Mouse (Mus musculus) spleen, postnatal 10 days (tissue): ENCODE measurements at regions not wholly inside any gene's neighbourhood (a gene's known extent, or its start where the extent isn't known, plus 50 kb on each side); places are given as distances from the start of the nearest gene placed in this dataset.
A peak's percentile ranks its signal among the peaks of the same experiment; 100 is the strongest.

Source experiments
- DNase-seq, 2 experiments: peaks; one replicate each; pipeline ENCODE4 v3.0.0; 2021 to 2022; ENCODE audit warnings: low spot score in 2 of 2

GRCm38 (mm10) chr15:52095629-52096190 lies 1789.0 kb upstream of the Gm7489 start:
- DNase-seq, result no peak

DNA sequence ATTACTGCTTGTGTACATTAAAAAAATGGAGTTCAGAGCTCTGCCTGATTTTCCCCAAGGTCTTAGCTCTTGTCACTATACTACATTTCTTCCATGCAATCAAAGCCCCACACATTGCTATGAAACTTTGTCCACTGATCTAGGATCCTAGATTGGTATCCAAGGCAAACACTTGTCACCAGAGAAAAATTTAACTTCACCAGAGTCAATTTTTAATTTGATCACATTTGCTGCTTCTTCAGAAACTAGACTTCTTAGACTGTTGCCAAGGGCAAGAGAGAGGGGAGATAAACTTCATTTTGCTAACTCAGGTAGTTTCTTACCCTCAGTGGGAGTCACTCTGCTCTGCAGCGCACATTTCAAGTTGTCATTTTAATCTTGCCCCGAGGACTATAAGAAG lies 1775.9 kb upstream of the Gm7489 start:
- DNase-seq, result no peak

DNA sequence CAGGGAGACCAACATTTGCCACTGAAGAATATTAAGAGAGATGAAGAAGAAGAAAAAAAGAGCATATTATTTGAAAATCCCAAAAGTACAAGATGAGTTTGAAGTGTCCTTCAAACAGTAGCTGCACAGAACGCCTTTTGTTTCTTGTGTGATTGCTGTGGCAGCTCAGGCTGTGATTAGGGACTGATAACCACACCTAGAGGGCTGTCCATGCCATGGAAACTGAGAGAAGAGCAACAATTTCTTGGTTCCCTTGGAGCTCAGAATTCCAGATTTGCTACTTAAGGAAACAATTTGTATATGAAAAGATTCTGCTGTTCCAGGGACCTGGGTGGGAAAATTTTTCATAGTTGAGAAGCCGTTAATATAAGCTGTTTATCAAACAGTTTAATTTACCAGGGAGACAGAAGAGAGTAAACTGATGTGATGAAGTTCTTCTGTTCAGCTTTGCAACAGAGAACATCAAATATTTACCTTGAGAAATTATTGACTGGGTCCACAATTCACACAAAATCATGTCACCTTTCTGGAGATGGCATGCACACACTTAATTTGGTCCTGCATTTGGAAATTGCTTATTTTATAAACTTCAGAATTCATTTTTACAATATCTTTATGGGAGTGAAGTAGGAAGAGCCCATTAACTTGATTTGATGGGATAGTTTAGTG lies 1770.2 kb upstream of the Gm7489 start:
- DNase-seq, result no peak

DNA sequence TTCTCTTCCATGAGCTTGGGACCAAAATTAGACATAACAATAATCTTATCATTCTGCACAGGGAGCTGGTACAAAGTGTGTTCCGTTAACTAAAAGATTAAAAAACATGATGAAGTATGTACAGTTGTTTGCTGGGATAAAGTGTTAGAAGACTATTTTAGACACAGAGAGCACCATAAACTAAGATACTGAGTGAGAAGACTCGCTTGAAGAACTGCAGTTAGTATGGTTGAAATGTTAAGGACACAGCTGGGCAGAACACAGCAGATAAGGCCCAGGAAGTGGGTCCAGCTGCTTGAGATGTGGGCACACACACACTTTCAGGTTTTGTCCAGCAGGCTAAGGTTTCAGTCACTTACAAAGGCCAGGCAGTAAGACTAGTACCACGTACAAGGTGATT lies 1748.0 kb upstream of the Gm7489 start:
- DNase-seq, result no peak

GRCm38 (mm10) chr15:52153421-52153820 lies 1731.3 kb upstream of the Gm7489 start:
- no peak for DNase-seq

DNA sequence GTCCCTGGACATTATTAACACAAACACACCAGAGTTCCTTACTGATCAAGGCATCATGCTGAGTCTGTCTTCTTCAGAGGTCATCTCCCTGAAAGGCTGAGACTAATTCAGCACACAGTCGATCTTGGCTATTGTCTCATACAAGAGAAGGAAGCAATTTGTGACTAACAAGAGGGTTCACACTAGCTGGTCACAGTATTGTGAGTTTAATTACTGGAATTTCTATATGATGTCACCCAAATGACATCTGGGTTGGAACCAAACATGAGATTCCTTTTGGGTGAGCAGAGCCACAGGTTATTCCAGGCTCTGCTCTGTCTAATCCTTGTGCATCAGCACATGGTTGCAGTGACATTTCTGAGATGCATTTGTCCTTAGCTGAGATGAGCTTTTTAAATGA lies 1728.9 kb upstream of the Gm7489 start:
- DNase-seq, result no peak

DNA sequence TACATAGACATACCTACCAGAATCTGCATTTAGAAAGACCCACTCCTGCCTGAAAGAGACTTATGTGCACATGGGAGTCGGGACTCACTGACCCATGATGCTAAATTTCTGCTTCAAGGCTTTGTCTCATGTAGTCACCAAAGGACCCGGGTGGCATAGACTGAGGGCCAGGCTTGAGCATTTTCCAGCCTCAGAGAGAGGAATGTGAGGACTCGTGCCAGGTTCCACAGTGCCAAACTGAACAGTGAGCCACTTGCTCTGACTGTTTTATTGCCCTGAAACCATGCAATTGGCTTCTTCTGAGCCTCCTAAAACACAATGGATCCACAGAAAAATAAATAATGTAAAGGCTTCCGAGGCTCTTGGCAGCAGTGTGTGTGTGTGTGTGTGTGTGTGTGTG lies 1727.9 kb upstream of the Gm7489 start:
- DNase-seq, result no peak

- peak in 1 of 2 experiments; percentile 65 for DNase-seq
These were observed 1724.3 kb upstream of the Gm7489 start for GRCm38 (mm10) chr15:52160181-52161088.

GRCm38 (mm10) chr15:52161089-52161442 lies 1723.6 kb upstream of the Gm7489 start:
- no peak for DNase-seq

DNA sequence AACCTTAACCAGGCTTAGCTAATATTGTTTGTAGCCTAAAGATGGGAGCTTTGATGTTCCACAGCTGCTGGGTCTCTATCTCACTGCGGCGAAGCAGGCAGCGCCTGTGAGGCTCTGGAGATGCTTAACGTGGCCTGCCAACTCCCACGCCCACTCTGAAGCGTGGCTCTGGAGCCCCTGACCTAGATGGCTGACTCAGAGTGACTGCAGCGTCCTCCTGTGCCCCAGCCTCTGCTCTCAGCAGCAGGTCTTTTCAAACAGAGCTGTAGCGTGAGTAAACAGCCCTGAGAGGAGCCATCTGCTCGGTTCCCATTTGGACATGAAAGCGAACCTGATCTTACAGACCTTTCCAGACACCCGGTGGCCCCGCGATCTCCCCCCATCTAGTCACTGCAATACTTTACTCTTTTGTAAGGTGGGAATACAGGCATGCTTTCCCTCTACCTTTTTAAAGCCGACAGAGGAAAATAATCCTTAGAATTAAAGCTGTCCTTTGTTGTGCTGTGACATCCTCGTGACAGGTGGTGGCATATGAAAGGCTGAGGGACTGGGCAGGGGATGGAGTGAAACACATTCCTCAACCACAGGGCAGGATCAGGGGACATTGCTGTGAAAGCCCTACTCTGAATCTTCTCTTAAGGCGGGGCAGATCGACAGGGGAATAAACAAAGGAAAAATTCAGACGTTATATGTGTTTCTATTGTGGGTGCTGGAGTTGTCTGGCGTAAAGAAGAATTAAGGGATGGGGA lies 1723.0 kb upstream of the Gm7489 start:
- no peak for DNase-seq

GRCm38 (mm10) chr15:52166144-52166543 lies 1718.6 kb upstream of the Gm7489 start:
- no peak for DNase-seq

GRCm38 (mm10) chr15:52166595-52167443 lies 1717.9 kb upstream of the Gm7489 start:
- DNase-seq, result no peak

- DNase-seq, result no peak
These were observed 1716.9 kb upstream of the Gm7489 start for GRCm38 (mm10) chr15:52167811-52168210.

- no peak for DNase-seq
These were observed 1707.8 kb upstream of the Gm7489 start for GRCm38 (mm10) chr15:52176951-52177350.

- no peak for DNase-seq
These were observed 1706.0 kb upstream of the Gm7489 start for GRCm38 (mm10) chr15:52178668-52179067.

DNA sequence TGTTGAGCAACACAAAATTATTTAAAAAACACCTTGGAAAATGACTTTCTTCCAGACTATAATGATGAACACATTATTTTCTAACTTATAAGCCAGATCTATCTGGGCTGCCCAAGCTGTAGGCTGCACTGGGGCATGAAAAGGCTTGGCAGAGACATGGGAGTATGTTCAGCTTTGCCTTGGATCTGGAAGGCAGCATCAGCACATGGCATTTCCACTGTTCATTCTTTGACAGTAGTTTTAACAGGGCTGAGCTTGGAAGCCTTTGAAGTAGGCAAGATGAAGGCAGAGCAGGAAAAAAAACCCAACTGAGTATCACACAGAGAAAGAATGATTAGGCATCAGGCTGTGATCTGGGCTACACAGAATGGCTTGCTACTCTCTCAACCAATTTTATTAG lies 1705.3 kb upstream of the Gm7489 start:
- no peak for DNase-seq

DNA sequence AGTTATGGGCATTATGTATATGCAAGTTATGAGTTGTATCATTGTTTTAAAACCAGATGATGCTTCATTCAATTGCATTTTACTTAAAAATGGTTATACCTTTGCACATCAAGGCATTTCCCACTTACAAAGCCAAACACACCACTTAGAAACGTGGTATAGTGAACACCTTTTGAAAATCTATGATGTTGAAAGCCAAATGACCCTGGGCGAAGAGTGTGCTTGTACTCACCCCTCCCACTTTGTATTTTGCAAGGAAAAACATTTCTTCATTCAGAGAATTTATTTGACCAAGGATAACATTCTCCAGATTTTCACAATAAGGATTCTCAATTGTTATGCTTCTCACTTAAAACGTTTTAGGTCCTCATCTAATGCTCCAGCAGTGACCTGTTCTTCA lies 1693.5 kb upstream of the Gm7489 start:
- DNase-seq, result no peak

DNA sequence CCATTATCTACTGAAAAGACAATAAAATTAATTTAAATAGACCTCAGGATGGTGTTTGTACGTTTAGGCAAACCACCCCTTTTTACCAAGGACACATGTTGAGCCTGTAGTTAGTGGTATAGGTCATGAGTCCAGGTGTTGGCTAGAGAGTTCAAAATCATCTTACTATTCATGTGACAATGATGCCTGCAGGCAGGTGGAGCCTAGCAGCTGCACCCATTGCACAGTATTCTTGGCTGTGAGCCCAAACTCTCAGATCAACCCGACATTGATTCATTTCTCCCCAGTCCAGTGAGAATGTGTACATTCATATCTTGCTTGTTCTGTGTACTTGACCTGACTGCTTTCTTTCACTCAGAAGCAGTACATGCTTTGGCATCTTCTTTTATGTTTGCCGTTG lies 1677.4 kb upstream of the Gm7489 start:
- no peak for DNase-seq

- DNase-seq, result no peak
These were observed 1652.3 kb upstream of the Gm7489 start for GRCm38 (mm10) chr15:52232442-52232841.

DNA sequence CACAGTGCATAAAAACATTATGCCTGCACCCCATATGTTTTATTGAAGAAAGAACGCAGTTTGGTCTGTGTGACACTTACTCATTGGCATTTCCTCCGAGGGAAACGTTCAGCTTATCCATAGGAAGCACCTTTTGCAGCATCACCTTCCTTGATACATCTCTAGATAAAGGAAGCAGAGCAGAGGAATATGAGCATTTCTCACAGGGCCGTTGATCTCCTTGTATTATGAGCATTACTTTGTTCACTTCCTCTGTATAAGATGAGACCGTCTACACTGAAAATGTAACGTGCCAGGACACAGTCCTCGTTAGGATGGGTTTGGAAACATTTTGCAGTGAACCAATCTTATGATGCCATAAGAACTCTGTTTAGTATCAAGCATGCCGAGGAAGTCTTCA lies 1648.5 kb upstream of the Gm7489 start:
- no peak for DNase-seq

DNA sequence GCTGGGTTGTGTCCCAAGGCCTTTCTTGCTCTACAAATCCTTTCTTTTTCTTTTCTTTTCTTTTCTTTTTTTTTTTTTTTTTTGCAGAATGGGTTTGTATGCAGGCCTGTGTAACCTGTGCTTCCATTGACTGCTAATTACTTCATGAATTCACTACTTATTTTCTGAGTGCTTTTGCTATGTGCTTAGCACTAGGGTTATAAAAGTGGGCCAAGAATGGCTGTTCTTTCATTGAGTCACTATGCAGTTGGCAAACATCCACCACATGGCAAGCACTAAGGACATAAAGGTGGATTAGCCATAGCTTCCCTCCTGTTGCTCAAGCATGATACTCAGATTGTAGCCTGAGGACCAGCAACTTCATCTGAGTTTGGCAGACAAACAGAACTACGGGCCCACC lies 1641.8 kb upstream of the Gm7489 start:
- no peak for DNase-seq
